In the genomic region with DNA sequence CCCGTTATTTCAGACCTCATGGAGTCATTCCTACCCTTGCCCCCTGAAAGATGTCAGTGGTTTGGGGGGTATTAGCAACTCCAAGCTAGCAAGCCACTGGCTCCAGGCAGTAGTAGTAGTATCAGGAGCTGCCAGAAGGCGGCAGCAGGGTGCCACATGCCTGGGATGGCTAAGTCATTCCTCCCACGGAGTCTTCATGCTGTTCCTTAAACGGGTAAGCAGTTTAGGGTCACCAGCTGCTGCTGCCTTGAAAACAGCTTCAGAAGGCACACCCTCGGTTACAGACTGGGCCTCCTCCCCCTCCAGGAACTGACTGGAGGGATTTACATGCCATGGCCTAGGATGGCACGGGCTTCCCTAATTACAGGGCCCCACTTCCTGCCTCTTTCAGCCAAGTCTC, we compare ENCODE assay signal across 8 mouse cellular contexts. TPM values are rescaled to one million over a fixed set of nuclear protein-coding genes. Genes with fewer than 3 reads are reported as not detected.
DNase-seq lines count a peak whose midpoint lies in the region; ATAC-seq and TF ChIP-seq lines count a peak whose summit lies in the region.

No protein-coding gene starts in this region.

- TF ChIP-seq POLR2A in olfactory bulb, adult 2 months (IDR thresholded peaks at IDR 0.05; ENCODE audit: insufficient read depth, low read depth, low read length) = no peak

- no peak overlapping the region for H3K4me2 ChIP-seq in forebrain, embryonic 14.5 days (ENCODE audit: low read length)
- H3K4me2 ChIP-seq in lung, embryonic 15.5 days = no peak overlapping the region

- H3K4me1 ChIP-seq in forebrain, embryonic 14.5 days (ENCODE audit: control insufficient read depth, insufficient read depth, low read length) = 0 out of 2 replicates have a peak, but pooled peaks cover 2% of the 10 kb centered on the region
- H3K4me1 ChIP-seq in lung, embryonic 15.5 days = peaks cover 11% of the 10 kb centered on the region
- peaks cover 36% of the 10 kb centered on the region for H3K4me1 ChIP-seq in olfactory bulb, adult 2 months (ENCODE audit: control insufficient read depth, insufficient read depth, low read length)

- WGBS in forebrain, embryonic 14.5 days = 9% methylated on average over 6 of the region's 6 CpGs
- WGBS in lung, embryonic 15.5 days = 11% methylated on average over 6 of the region's 6 CpGs
- WGBS in olfactory bulb, adult 2 months = 6% methylated on average over 6 of the region's 6 CpGs

- ATAC-seq in forebrain, embryonic 14.5 days = peak; percentile 63
- peak; percentile 40; the same call in 1 of the 2 replicates for ATAC-seq in lung, embryonic 15.5 days (ENCODE audit: borderline replicate concordance, extremely low read depth, low FRiP score, low TSS enrichment)

- H3K4me3 ChIP-seq in forebrain, embryonic 14.5 days (ENCODE audit: low read depth, low read length) = no peak overlapping the region
- no peak overlapping the region for H3K4me3 ChIP-seq in lung, embryonic 15.5 days
- H3K4me3 ChIP-seq in olfactory bulb, adult 2 months (ENCODE audit: insufficient read depth, low read depth, low read length) = no peak overlapping the region

- no peaks in the 10 kb centered on the region for H3K9me3 ChIP-seq in forebrain, embryonic 14.5 days (replicated peaks; ENCODE audit: control insufficient read depth, low read length)
- H3K9me3 ChIP-seq in lung, embryonic 15.5 days = no peaks in the 10 kb centered on the region

- H3K36me3 ChIP-seq in forebrain, embryonic 14.5 days (ENCODE audit: control insufficient read depth, insufficient read depth, low read length) = peaks cover 22% of the 10 kb centered on the region
- H3K36me3 ChIP-seq in lung, embryonic 15.5 days = peaks cover 6% of the 10 kb centered on the region; the same call in 1 of the 2 replicates

- TF ChIP-seq CTCF in olfactory bulb, adult 2 months (IDR thresholded peaks at IDR 0.05; ENCODE audit: insufficient read depth, low read depth, low read length) = peak; percentile 35; the same call in 1 of the 2 replicates

- H3K27me3 ChIP-seq in forebrain, embryonic 14.5 days (replicated peaks; ENCODE audit: control insufficient read depth, insufficient read depth, low read length) = no peaks in the 10 kb centered on the region
- no peaks in the 10 kb centered on the region for H3K27me3 ChIP-seq in lung, embryonic 15.5 days

- no peak overlapping the region for H3K9ac ChIP-seq in forebrain, embryonic 14.5 days (ENCODE audit: low read length)
- no peak overlapping the region for H3K9ac ChIP-seq in lung, embryonic 15.5 days

- H3K27ac ChIP-seq in forebrain, embryonic 14.5 days (ENCODE audit: low read depth, low read length) = no peak overlapping the region
- H3K27ac ChIP-seq in lung, embryonic 15.5 days = no peak overlapping the region
- peak overlapping the region; percentile 36 for H3K27ac ChIP-seq in olfactory bulb, adult 2 months (ENCODE audit: insufficient read depth, low read depth, low read length)

- intact Hi-C loops in heart, postnatal 36 days (cut with DNase I) = loop anchor here (2.0 kb wide), 1 partner anchor 46 kb away; no protein-coding TSS in a partner anchor

- peak; percentile 83 for DNase-seq in ES-CJ7 (ENCODE audit: low read depth, low spot score)
- DNase-seq in cerebellum, adult 11 months = peak; percentile 65
- peak; percentile 84 for DNase-seq in forebrain, embryonic 14.5 days (ENCODE audit: low spot score)
- DNase-seq in heart, postnatal 36 days = peak; percentile 86 to 90
- DNase-seq in layer of hippocampus, adult 9-11 months = peak; percentile 89
- peak; percentile 65 to 66 for DNase-seq in thymus, adult 18-20 months

RNA-seq across cellular contexts. Expression of a gene that starts 13.0 kb away (rescaled TPM):
- 0.14 and 0.32 TPM in 2 replicates for polyA plus RNA-seq in forebrain, embryonic 14.5 days (2014; fragmentation: Nextera tagmentation; extraction: Ambion mirVana)
- total RNA-seq in heart, postnatal 36 days (2021) = 1 to 10 TPM; 3.3 to 4.5 TPM
- polyA plus RNA-seq in lung, embryonic 15.5 days (2015; fragmentation: Nextera tagmentation; extraction: Ambion mirVana) = 0.57 and 0.60 TPM in 2 replicates
- not detected in 2 replicates for polyA plus RNA-seq in olfactory bulb, adult 2 months (2012; ENCODE audit: insufficient read depth, insufficient read length, low replicate concordance, missing spikeins)

RNA-seq across cellular contexts. Expression of a gene that starts 29.7 kb away (rescaled TPM):
- 153 and 164 TPM in 2 replicates for polyA plus RNA-seq in forebrain, embryonic 14.5 days (2014; fragmentation: Nextera tagmentation; extraction: Ambion mirVana)
- total RNA-seq in heart, postnatal 36 days (2021) = 10 to 100 TPM; 19.9 to 21.3 TPM
- 52.3 and 53.4 TPM in 2 replicates for polyA plus RNA-seq in lung, embryonic 15.5 days (2015; fragmentation: Nextera tagmentation; extraction: Ambion mirVana)
- not detected in 2 replicates for polyA plus RNA-seq in olfactory bulb, adult 2 months (2012; ENCODE audit: insufficient read depth, insufficient read length, low replicate concordance, missing spikeins)

RNA-seq across cellular contexts. Expression of a gene that starts 48.2 kb away (rescaled TPM):
- 28.9 and 31.3 TPM in 2 replicates for polyA plus RNA-seq in forebrain, embryonic 14.5 days (2014; fragmentation: Nextera tagmentation; extraction: Ambion mirVana)
- 1 to 10 TPM; 6.5 to 9.2 TPM for total RNA-seq in heart, postnatal 36 days (2021)
- 31.0 and 32.9 TPM in 2 replicates for polyA plus RNA-seq in lung, embryonic 15.5 days (2015; fragmentation: Nextera tagmentation; extraction: Ambion mirVana)
- polyA plus RNA-seq in olfactory bulb, adult 2 months (2012; ENCODE audit: insufficient read depth, insufficient read length, low replicate concordance, missing spikeins) = not detected in 2 replicates

RNA-seq across cellular contexts. Expression of a gene that starts 49.1 kb away (rescaled TPM):
- polyA plus RNA-seq in forebrain, embryonic 14.5 days (2014; fragmentation: Nextera tagmentation; extraction: Ambion mirVana) = 1.1 and 1.3 TPM in 2 replicates
- not detected for total RNA-seq in heart, postnatal 36 days (2021)
- 1.7 and 2.0 TPM in 2 replicates for polyA plus RNA-seq in lung, embryonic 15.5 days (2015; fragmentation: Nextera tagmentation; extraction: Ambion mirVana)
- polyA plus RNA-seq in olfactory bulb, adult 2 months (2012; ENCODE audit: insufficient read depth, insufficient read length, low replicate concordance, missing spikeins) = not detected in 2 replicates

Comparison
In these comparisons a context has a peak if more than half of its experiments do, and no peak if none do; other contexts are left out.
1. RNA of a gene that starts 29.7 kb away (polyA plus RNA-seq): 153 to 164 TPM in forebrain, embryonic 14.5 days and 52.3 to 53.4 TPM in lung, embryonic 15.5 days; not detected in olfactory bulb, adult 2 months; every median in the first group is over 10 times any median in the second.
2. Peak in every context shown above with its lines, with median percentiles within 50 percentile points of each other: DNase-seq.